Mouse (Mus musculus): Measurements from ENCODE around the gene Rpl41. TPM values are rescaled to one million over a fixed set of nuclear protein-coding genes. Genes with fewer than 3 reads are reported as not detected.

The Rpl41 gene
- polyA plus RNA-seq, 1 experiment from 2014 or later, result 2,407 TPM

Small RNA genes lying within 50 kb of the gene (microRNA-seq; reads per million reads assigned to microRNA genes)
- not detected for gene Gm47275
- not detected for gene Mir6916
- gene Mir6917, result not detected

Other genes with a start within 250 kb of the Rpl41 start
- 29.9 and 31.4 TPM in 2 replicates for gene Pan2, start 246.0 kb downstream of the Rpl41 start, polyA plus RNA-seq (2016; fragmentation: Nextera tagmentation; extraction: Ambion mirVana)
- gene Cnpy2, start 226.8 kb downstream of the Rpl41 start, polyA plus RNA-seq (2016; fragmentation: Nextera tagmentation; extraction: Ambion mirVana), result 220 and 255 TPM in 2 replicates
- gene Cs, start 211.6 kb downstream of the Rpl41 start, polyA plus RNA-seq (2016; fragmentation: Nextera tagmentation; extraction: Ambion mirVana), result 347 and 474 TPM in 2 replicates
- gene Coq10a, start 180.3 kb downstream of the Rpl41 start, polyA plus RNA-seq (2016; fragmentation: Nextera tagmentation; extraction: Ambion mirVana), result 9.7 and 10.7 TPM in 2 replicates
- 10.9 and 12.7 TPM in 2 replicates for gene Ankrd52, start 172.2 kb downstream of the Rpl41 start, polyA plus RNA-seq (2016; fragmentation: Nextera tagmentation; extraction: Ambion mirVana)
- gene Slc39a5, start 148.1 kb downstream of the Rpl41 start, polyA plus RNA-seq (2016; fragmentation: Nextera tagmentation; extraction: Ambion mirVana), result 0.07 and 2.4 TPM in 2 replicates
- 76.5 and 87.9 TPM in 2 replicates for gene Nabp2, start 137.8 kb downstream of the Rpl41 start, polyA plus RNA-seq (2016; fragmentation: Nextera tagmentation; extraction: Ambion mirVana)
- 31.0 and 34.3 TPM in 2 replicates for gene Rnf41, start 137.6 kb downstream of the Rpl41 start, polyA plus RNA-seq (2016; fragmentation: Nextera tagmentation; extraction: Ambion mirVana)
- 66.0 and 68.7 TPM in 2 replicates for gene Smarcc2, start 90.1 kb downstream of the Rpl41 start, polyA plus RNA-seq (2016; fragmentation: Nextera tagmentation; extraction: Ambion mirVana)
- gene Myl6, start 55.2 kb downstream of the Rpl41 start, polyA plus RNA-seq (2016; fragmentation: Nextera tagmentation; extraction: Ambion mirVana), result 1,508 and 1,550 TPM in 2 replicates
- 3.2 and 4.0 TPM in 2 replicates for gene Myl6b, start 50.6 kb downstream of the Rpl41 start, polyA plus RNA-seq (2016; fragmentation: Nextera tagmentation; extraction: Ambion mirVana)
- 17.8 and 20.3 TPM in 2 replicates for gene Esyt1, start 23.4 kb downstream of the Rpl41 start, polyA plus RNA-seq (2016; fragmentation: Nextera tagmentation; extraction: Ambion mirVana)
- gene Zc3h10, start 1.5 kb downstream of the Rpl41 start, polyA plus RNA-seq (2016; fragmentation: Nextera tagmentation; extraction: Ambion mirVana), result 11.2 and 12.8 TPM in 2 replicates
- 168 and 225 TPM in 2 replicates for gene Pa2g4, start 16.7 kb upstream of the Rpl41 start, polyA plus RNA-seq (2016; fragmentation: Nextera tagmentation; extraction: Ambion mirVana)
- 7.4 and 7.7 TPM in 2 replicates for gene Erbb3, start 40.3 kb upstream of the Rpl41 start, polyA plus RNA-seq (2016; fragmentation: Nextera tagmentation; extraction: Ambion mirVana)
- 400 and 429 TPM in 2 replicates for gene Rps26, start 77.4 kb upstream of the Rpl41 start, polyA plus RNA-seq (2016; fragmentation: Nextera tagmentation; extraction: Ambion mirVana)
- 2.3 and 2.7 TPM in 2 replicates for gene Ikzf4, start 96.7 kb upstream of the Rpl41 start, polyA plus RNA-seq (2016; fragmentation: Nextera tagmentation; extraction: Ambion mirVana)
- gene Suox, start 124.8 kb upstream of the Rpl41 start, polyA plus RNA-seq (2016; fragmentation: Nextera tagmentation; extraction: Ambion mirVana), result 11.8 and 15.7 TPM in 2 replicates
- 66.2 and 69.1 TPM in 2 replicates for gene Rab5b, start 147.0 kb upstream of the Rpl41 start, polyA plus RNA-seq (2016; fragmentation: Nextera tagmentation; extraction: Ambion mirVana)
- gene Pmel, start 154.9 kb upstream of the Rpl41 start, polyA plus RNA-seq (2016; fragmentation: Nextera tagmentation; extraction: Ambion mirVana), result 0.75 and 0.89 TPM in 2 replicates
- 106 and 110 TPM in 2 replicates for gene Cdk2, start 155.7 kb upstream of the Rpl41 start, polyA plus RNA-seq (2016; fragmentation: Nextera tagmentation; extraction: Ambion mirVana)
- gene Dgka, start 195.6 kb upstream of the Rpl41 start, polyA plus RNA-seq (2016; fragmentation: Nextera tagmentation; extraction: Ambion mirVana), result 3.9 and 4.4 TPM in 2 replicates
- gene Pym1, start 198.6 kb upstream of the Rpl41 start, polyA plus RNA-seq (2016; fragmentation: Nextera tagmentation; extraction: Ambion mirVana), result 31.8 and 45.4 TPM in 2 replicates
- gene Mmp19, start 241.6 kb upstream of the Rpl41 start, polyA plus RNA-seq (2016; fragmentation: Nextera tagmentation; extraction: Ambion mirVana), result 0.28 and 1.7 TPM in 2 replicates

Data from heart, embryonic 10.5 days (tissue).